13 mouse cellular contexts compared by ENCODE assay signal in the genomic region with DNA sequence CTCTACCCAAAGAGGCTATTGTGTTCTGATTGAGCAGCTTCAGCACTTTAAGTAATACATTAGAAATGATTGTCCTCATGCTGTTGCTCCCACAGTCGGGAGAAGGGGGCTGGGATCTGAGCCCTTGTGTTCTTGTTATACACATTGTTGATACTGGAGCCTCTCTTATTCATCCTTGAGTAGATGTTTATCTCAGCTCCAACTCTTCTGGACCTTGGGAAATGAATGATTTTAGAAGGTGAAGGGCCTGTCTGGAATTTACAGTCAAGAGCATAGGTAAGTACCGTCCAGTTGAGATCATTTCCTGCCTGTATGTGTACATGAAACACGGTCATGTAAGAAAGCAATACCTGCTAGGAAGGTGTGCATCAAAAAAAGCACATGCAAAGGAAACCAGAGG. TPM values are rescaled to one million over a fixed set of nuclear protein-coding genes. Genes with fewer than 3 reads are reported as not detected.
DNase-seq lines count a peak whose midpoint lies in the region; ATAC-seq and TF ChIP-seq lines count a peak whose summit lies in the region.
"Had no signal": no experiment of that assay in that cellular context is flagged by ENCODE, and none has a peak within 500 bp of the region (broad histone marks: within the 10 kb centered on the region; RNA-seq: fewer than 3 reads in every experiment).

No protein-coding gene starts in this region.

- H3K79me2 ChIP-seq in myocyte (ENCODE audit: control insufficient read depth, insufficient read depth) = peaks cover 62% of the 10 kb centered on the region

- TF ChIP-seq POLR2A in myocyte (IDR thresholded peaks at IDR 0.05; ENCODE audit: insufficient read length, low read depth) = no peak

- H3K4me3 ChIP-seq in kidney, embryonic 16.5 days (ENCODE audit: low read length) = no peak overlapping the region
- H3K4me3 ChIP-seq in forebrain, embryonic 14.5 days (ENCODE audit: low read depth, low read length) = no peak overlapping the region
- H3K4me3 ChIP-seq in hindbrain, postnatal 0 days (ENCODE audit: low read length) = no peak overlapping the region
- peak overlapping the region; percentile 54 for H3K4me3 ChIP-seq in myocyte

- no peaks in the 10 kb centered on the region; the same call in 1 of the 2 replicates for H3K36me3 ChIP-seq in kidney, embryonic 16.5 days (ENCODE audit: insufficient read depth, low read length)
- no peaks in the 10 kb centered on the region for H3K36me3 ChIP-seq in forebrain, embryonic 14.5 days (ENCODE audit: control insufficient read depth, insufficient read depth, low read length)
- no peaks in the 10 kb centered on the region for H3K36me3 ChIP-seq in hindbrain, postnatal 0 days (ENCODE audit: insufficient read depth, low read length)
- peaks cover 7% of the 10 kb centered on the region for H3K36me3 ChIP-seq in myocyte (ENCODE audit: control insufficient read depth, insufficient read depth)
- H3K36me3 ChIP-seq: limb, embryonic 15.5 days had no signal

- no peak overlapping the region for H3K27ac ChIP-seq in kidney, embryonic 16.5 days (ENCODE audit: low read length)
- no peak overlapping the region for H3K27ac ChIP-seq in forebrain, embryonic 14.5 days (ENCODE audit: low read depth, low read length)
- no peak overlapping the region for H3K27ac ChIP-seq in hindbrain, postnatal 0 days
- H3K27ac ChIP-seq: limb, embryonic 15.5 days had no signal

- ATAC-seq in kidney, embryonic 16.5 days (ENCODE audit: low FRiP score, low TSS enrichment) = no peak
- ATAC-seq in forebrain, embryonic 14.5 days = no peak
- no peak for ATAC-seq in hindbrain, postnatal 0 days

- peak overlapping the region; percentile 70 for H3K4me2 ChIP-seq in kidney, embryonic 16.5 days (replicated peaks; ENCODE audit: low read depth, low read length)
- peak overlapping the region; percentile 71 for H3K4me2 ChIP-seq in forebrain, embryonic 14.5 days (ENCODE audit: low read length)
- H3K4me2 ChIP-seq in hindbrain, postnatal 0 days (ENCODE audit: low read depth, low read length) = peak overlapping the region; percentile 77
- peak overlapping the region; percentile 88 for H3K4me2 ChIP-seq in myocyte (ENCODE audit: low read depth)

- H3K9me3 ChIP-seq in kidney, embryonic 16.5 days (ENCODE audit: low read length) = no peaks in the 10 kb centered on the region
- no peaks in the 10 kb centered on the region for H3K9me3 ChIP-seq in forebrain, embryonic 14.5 days (replicated peaks; ENCODE audit: control insufficient read depth, low read length)
- H3K9me3 ChIP-seq in hindbrain, postnatal 0 days (ENCODE audit: low read length) = no peaks in the 10 kb centered on the region
- H3K9me3 ChIP-seq: limb, embryonic 15.5 days had no signal

- WGBS in kidney, embryonic 16.5 days = 68% methylated on average over 3 of the region's 3 CpGs
- WGBS in forebrain, embryonic 14.5 days = 74% methylated on average over 3 of the region's 3 CpGs
- WGBS in hindbrain, postnatal 0 days = 75% methylated on average over 3 of the region's 3 CpGs

- H3ac ChIP-seq in myocyte (ENCODE audit: control insufficient read depth, insufficient read length) = no peak overlapping the region

- no peaks in the 10 kb centered on the region for H3K27me3 ChIP-seq in kidney, embryonic 16.5 days (ENCODE audit: insufficient read depth, low read length)
- no peaks in the 10 kb centered on the region for H3K27me3 ChIP-seq in forebrain, embryonic 14.5 days (replicated peaks; ENCODE audit: control insufficient read depth, insufficient read depth, low read length)
- H3K27me3 ChIP-seq in hindbrain, postnatal 0 days (ENCODE audit: insufficient read depth, low read length) = no peaks in the 10 kb centered on the region
- no peaks in the 10 kb centered on the region for H3K27me3 ChIP-seq in myocyte (ENCODE audit: control insufficient read depth, insufficient read depth, insufficient read length)
- H3K27me3 ChIP-seq: CH12.LX; limb, embryonic 15.5 days had no signal

- H3K9ac ChIP-seq in kidney, embryonic 16.5 days (replicated peaks; ENCODE audit: low read length) = no peak overlapping the region
- no peak overlapping the region for H3K9ac ChIP-seq in forebrain, embryonic 14.5 days (ENCODE audit: low read length)
- no peak overlapping the region for H3K9ac ChIP-seq in hindbrain, postnatal 0 days (replicated peaks; ENCODE audit: low read length)
- H3K9ac ChIP-seq: limb, embryonic 15.5 days had no signal

- peaks cover 21% of the 10 kb centered on the region for H3K4me1 ChIP-seq in kidney, embryonic 16.5 days (ENCODE audit: insufficient read depth, low read length)
- H3K4me1 ChIP-seq in forebrain, embryonic 14.5 days (ENCODE audit: control insufficient read depth, insufficient read depth, low read length) = peaks cover 13% of the 10 kb centered on the region; the same call in 1 of the 2 replicates
- 0 out of 2 replicates have a peak, but pooled peaks cover 8% of the 10 kb centered on the region for H3K4me1 ChIP-seq in hindbrain, postnatal 0 days (ENCODE audit: insufficient read depth, low read length)

- TF ChIP-seq CTCF in hindbrain, postnatal 0 days (IDR thresholded peaks at IDR 0.05; ENCODE audit: low read depth) = no peak

- no peak for DNase-seq in kidney, adult 9 months
- no peak for DNase-seq in forebrain, embryonic 14.5 days (ENCODE audit: low spot score)
- DNase-seq in hindbrain, postnatal 0 days (ENCODE audit: low spot score) = no peak
- DNase-seq in cerebellum, adult 9-11 months = no peak
- DNase-seq in adrenal gland, adult (ENCODE audit: inconsistent age in 2 of 2, low spot score in 1 of 2) = no peak
- no peak for DNase-seq in thymus, postnatal 36 days
- DNase-seq: cerebellum, postnatal 36 days; gastrocnemius, postnatal 36 days; right cerebral cortex, postnatal 25 days had no signal

TF ChIP-seq in myocyte, 11 proteins besides CTCF, POLR2A, EP300 and RAD21:
- TF ChIP-seq MAX (IDR thresholded peaks at IDR 0.05; ENCODE audit: low read depth) (no peak), REST (IDR thresholded peaks at IDR 0.05; ENCODE audit: insufficient read depth, insufficient read length) (no peak), E2F4 (IDR thresholded peaks at IDR 0.05; ENCODE audit: insufficient read depth) (no peak), POLR2AphosphoS2 (IDR thresholded peaks at IDR 0.05; ENCODE audit: insufficient read length, low read depth) (no peak), MYOD1 (IDR thresholded peaks at IDR 0.05; ENCODE audit: control insufficient read depth in 1 of 3, insufficient read length in 2 of 3, low read depth in 2 of 3) (no peak), TCF12 (IDR thresholded peaks at IDR 0.05; ENCODE audit: insufficient read depth, poor library complexity, severe bottlenecking) (no peak), TCF3 (IDR thresholded peaks at IDR 0.05; ENCODE audit: insufficient read length, low read depth) (no peak), SRF (IDR thresholded peaks at IDR 0.05; ENCODE audit: control insufficient read depth, insufficient read length, low read depth) (no peak), MYOG (IDR thresholded peaks at IDR 0.05; ENCODE audit: control insufficient read depth in 1 of 3, insufficient read depth in 1 of 3, insufficient read length in 2 of 3, low read depth in 2 of 3) (no peak), CEBPB (IDR thresholded peaks at IDR 0.05; ENCODE audit: insufficient read depth, poor library complexity, severe bottlenecking) (no peak), USF1 (IDR thresholded peaks at IDR 0.05; ENCODE audit: low read depth) (no peak)

RNA-seq across cellular contexts. Expression of a gene that starts 2.1 kb away (rescaled TPM):
- polyA plus RNA-seq in kidney, embryonic 16.5 days (2015; fragmentation: Nextera tagmentation; extraction: Ambion mirVana) = 89.4 and 91.0 TPM in 2 replicates
- polyA plus RNA-seq in forebrain, embryonic 14.5 days (2014; fragmentation: Nextera tagmentation; extraction: Ambion mirVana) = 50.9 and 55.0 TPM in 2 replicates
- 54.7 and 57.0 TPM in 2 replicates for total RNA-seq in hindbrain, postnatal 0 days (2014; rRNA removed)
- polyA plus RNA-seq in hindbrain, postnatal 0 days (2015; fragmentation: Nextera tagmentation; extraction: Ambion mirVana) = 37.5 and 38.3 TPM in 2 replicates
- polyA plus RNA-seq in myocyte (2012; fragmentation: generic; extraction: Trizol) = 35.5 TPM
